19 mouse cellular contexts compared by ENCODE assay signal in the genomic region with DNA sequence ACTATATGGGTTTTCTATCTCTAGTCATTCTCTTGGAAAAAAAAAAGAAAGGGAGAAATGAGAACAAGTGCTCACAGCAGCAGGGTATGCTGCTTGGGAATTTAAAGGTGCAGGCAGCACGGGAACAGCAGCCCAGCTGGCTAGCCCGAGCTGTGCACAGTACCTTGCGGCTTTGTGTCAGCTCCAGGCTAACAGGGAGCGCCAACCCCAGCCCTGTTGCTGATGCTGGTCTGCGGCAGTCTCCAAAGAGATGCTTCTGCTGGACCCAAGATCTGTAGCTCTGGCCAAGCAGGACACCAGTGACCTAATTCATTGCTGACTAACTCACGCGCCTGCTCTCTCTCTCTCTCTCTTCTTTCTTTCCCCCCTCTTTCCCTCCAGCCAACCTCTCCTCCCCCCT.
A peak's percentile ranks its signal among the peaks of the same experiment; 100 is the strongest.
DNase-seq lines count a peak whose midpoint lies in the region; ATAC-seq and TF ChIP-seq lines count a peak whose summit lies in the region.
"Had no signal": no experiment of that assay in that cellular context is flagged by ENCODE, and none has a peak within 500 bp of the region (broad histone marks: within the 10 kb centered on the region; RNA-seq: fewer than 3 reads in every experiment).

No protein-coding gene starts in this region.

- intact Hi-C loops in left cerebral cortex, postnatal 36 days (cut with DNase I): loop anchor here (1.0 kb wide), 1 partner anchor 73 kb away; no protein-coding TSS in a partner anchor

- no peak for DNase-seq in frontal cortex, postnatal 10 days (ENCODE audit: low spot score in 2 of 2)
- DNase-seq in left cerebral cortex, postnatal 36 days (ENCODE audit: low spot score in 2 of 2): peak; percentile 35 to 51
- no peak for DNase-seq in left cerebral cortex, adult 11 months (ENCODE audit: low spot score)
- DNase-seq in brain, adult 2 months (ENCODE audit: low read depth, low spot score): peak; percentile 84
- DNase-seq in embryo, embryonic 9.5 days (ENCODE audit: extremely low spot score): no peak
- DNase-seq: gastrocnemius, postnatal 36 days; heart, postnatal 10 days; kidney, adult 8-10 months; kidney, postnatal 25 days; lung, embryonic 14.5 days; lung, postnatal 4 days; thymus, adult 2 months had no signal

- peak; percentile 53 for ATAC-seq in frontal cortex, adult (ENCODE audit: low TSS enrichment)
- ATAC-seq: liver, embryonic 12.5 days had no signal

- TF ChIP-seq CTCF in cortical plate, adult 2 months (IDR thresholded peaks at IDR 0.05; ENCODE audit: extremely low read depth, insufficient read depth, low read length): no peak

- peak overlapping the region; percentile 20; the same call in 1 of the 2 replicates for H3K27ac ChIP-seq in cortical plate, adult 2 months (ENCODE audit: insufficient read depth, low read length)
- H3K27ac ChIP-seq: heart, embryonic 10.5 days; liver, embryonic 12.5 days; midbrain, embryonic 10.5 days; stomach, embryonic 15.5 days had no signal

- no peak for TF ChIP-seq POLR2A in cortical plate, adult 2 months (IDR thresholded peaks at IDR 0.05; ENCODE audit: extremely low read depth, insufficient read depth, low read length)

- peaks cover 19% of the 10 kb centered on the region for H3K4me1 ChIP-seq in cortical plate, adult 2 months (ENCODE audit: control insufficient read depth, insufficient read depth, low read length)
- H3K4me1 ChIP-seq: heart, embryonic 10.5 days; liver, embryonic 12.5 days; midbrain, embryonic 10.5 days; stomach, embryonic 15.5 days had no signal

- H3K4me3 ChIP-seq in cortical plate, adult 2 months (ENCODE audit: insufficient read depth, low read length): 0 out of 2 replicates have a peak overlapping the region, but pooled peaks have one; percentile 2
- H3K4me3 ChIP-seq: erythroblast, embryonic 14.5 days; heart, embryonic 10.5 days; liver, embryonic 12.5 days; midbrain, embryonic 10.5 days; stomach, embryonic 15.5 days had no signal

Comparison
In these comparisons a context has a peak if more than half of its experiments do, and no peak if none do; other contexts are left out.
1. DNase-seq: peak in left cerebral cortex, postnatal 36 days (2 of 2) and brain, adult 2 months (single experiment); none in frontal cortex, postnatal 10 days (0 of 2), left cerebral cortex, adult 11 months (single experiment) and embryo, embryonic 9.5 days (single experiment).